Mouse (Mus musculus) ES-Bruce4 (cell line): Measurements from ENCODE around the gene Col11a2.

Experiments used
- CTCF ChIP-seq: IDR thresholded peaks from one replicate; pipeline ENCODE4 v1.8.1; 2011; ENCODE audit warnings: low read depth, low read length
- EP300 ChIP-seq: IDR thresholded peaks from 2 replicates; pipeline ENCODE4 v1.6.1; 2011; ENCODE audit warnings: low read depth, low read length; ENCODE audit not compliant: insufficient read depth
- POLR2A ChIP-seq: IDR thresholded peaks from one replicate; pipeline ENCODE4 v1.8.1; 2011; ENCODE audit warnings: low read length; ENCODE audit not compliant: insufficient read depth

DNA sequence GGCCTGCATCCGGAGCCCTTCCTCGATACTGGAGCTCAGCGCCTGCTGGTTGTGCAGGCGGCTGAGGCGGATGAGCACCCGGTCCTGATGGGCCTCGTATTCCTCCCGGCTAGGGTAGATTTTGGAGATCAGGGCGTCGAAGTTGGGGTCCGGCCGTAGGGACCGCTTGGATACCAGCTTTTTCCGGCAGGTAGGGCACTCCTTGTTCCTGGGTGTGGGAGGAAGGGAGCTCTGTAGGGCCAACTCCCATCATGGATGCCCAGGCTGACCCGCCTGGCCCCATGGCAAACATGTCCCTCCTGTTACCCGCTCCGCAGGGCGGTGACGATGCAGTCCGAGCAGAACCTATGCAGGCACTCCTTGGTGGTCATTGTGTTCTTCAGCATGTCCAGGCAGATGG, 16.2 kb upstream of the Col11a2 start:
- TF ChIP-seq CTCF: no peak
- TF ChIP-seq EP300: no peak
- TF ChIP-seq POLR2A: no peak
